9 mouse cellular contexts compared by ENCODE assay signal in the genomic region with DNA sequence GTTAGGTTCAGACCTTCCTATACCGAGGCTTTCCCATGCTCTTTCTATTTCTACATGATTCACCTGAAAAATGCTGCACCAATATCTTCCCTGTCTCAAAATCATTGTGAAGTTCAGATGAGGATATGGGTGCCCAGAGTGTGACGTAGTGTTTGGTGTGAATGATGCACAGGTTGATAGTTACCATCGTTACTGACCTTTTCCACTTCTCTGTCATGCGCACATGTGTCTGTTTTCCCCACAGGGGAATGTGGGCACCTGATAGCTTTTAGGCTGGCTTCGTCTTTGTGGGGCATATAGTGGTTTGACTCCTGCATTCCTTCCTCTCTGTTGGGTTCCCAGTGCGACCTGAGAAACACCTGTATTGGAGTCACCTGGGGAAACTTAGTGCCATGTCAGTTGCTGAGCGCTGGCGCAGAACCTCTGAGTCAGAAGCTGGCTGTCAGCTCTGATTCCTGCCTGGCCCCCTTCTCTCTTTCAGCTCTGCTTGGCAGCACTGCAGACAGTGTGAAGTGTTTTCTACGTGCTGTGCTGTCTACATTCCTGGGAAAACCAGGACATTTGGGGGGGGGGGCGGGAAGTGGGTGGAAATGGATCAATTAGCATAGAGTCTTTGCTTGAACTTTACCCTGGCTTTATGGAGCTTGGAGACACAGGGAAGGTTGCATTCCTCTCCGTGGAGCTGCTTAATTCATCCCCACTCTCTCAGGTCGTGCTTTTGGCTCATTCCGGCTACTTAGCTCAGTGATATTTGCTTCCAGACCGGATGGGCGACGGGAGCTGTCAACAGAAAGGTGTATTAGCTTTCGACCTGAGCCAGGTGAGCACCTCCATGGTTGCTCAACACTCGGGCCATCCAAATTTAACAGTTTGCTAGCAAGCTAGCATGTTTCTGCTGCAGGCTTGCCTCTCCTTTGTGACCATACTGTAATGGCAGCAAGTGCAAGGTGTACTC.
DNase-seq lines count a peak whose midpoint lies in the region; ATAC-seq and TF ChIP-seq lines count a peak whose summit lies in the region.
"Had no signal": no experiment of that assay in that cellular context is flagged by ENCODE, and none has a peak within 500 bp of the region (broad histone marks: within the 10 kb centered on the region; RNA-seq: fewer than 3 reads in every experiment).

No protein-coding gene starts in this region.

- H3K9ac ChIP-seq in lung, embryonic 14.5 days, result no peak overlapping the region
- H3K9ac ChIP-seq in heart, adult 2 months (ENCODE audit: low read depth, low read length), result no peak overlapping the region
- H3K9ac ChIP-seq: heart, embryonic 12.5 days had no signal

- peak; percentile 45 for DNase-seq in lung, embryonic 14.5 days
- no peak for DNase-seq in lung, postnatal 14 days
- peak; percentile 63 for DNase-seq in kidney, adult 11 months
- DNase-seq in kidney, postnatal 36 days, result peak; percentile 42 to 53
- DNase-seq in yolk sac, embryonic 10.5 days (ENCODE audit: low spot score), result peak; percentile 21
- no peak for DNase-seq in left cerebral cortex, postnatal 25 days (ENCODE audit: low spot score in 2 of 2)
- DNase-seq in heart, adult 2 months, result no peak
- DNase-seq: left cerebral cortex, postnatal 4 days had no signal

- H3K36me3 ChIP-seq in lung, embryonic 14.5 days (ENCODE audit: insufficient read depth), result no peaks in the 10 kb centered on the region
- H3K36me3 ChIP-seq in heart, adult 2 months (ENCODE audit: control insufficient read depth, insufficient read depth, low read length), result no peaks in the 10 kb centered on the region
- H3K36me3 ChIP-seq: heart, embryonic 12.5 days had no signal

- no peak for TF ChIP-seq EP300 in heart, adult 2 months (IDR thresholded peaks at IDR 0.05; ENCODE audit: insufficient read depth, low read depth, low read length)

- no peaks in the 10 kb centered on the region for H3K9me3 ChIP-seq in lung, embryonic 14.5 days (ENCODE audit: low read depth, low read length)

- TF ChIP-seq POLR2A in heart, adult 2 months (IDR thresholded peaks at IDR 0.05; ENCODE audit: insufficient read depth, low read depth, low read length), result no peak

- H3K27ac ChIP-seq in lung, embryonic 14.5 days (ENCODE audit: low read depth), result peak overlapping the region; percentile 46; the same call in 1 of the 2 replicates
- no peak overlapping the region for H3K27ac ChIP-seq in heart, adult 2 months

- H3K4me3 ChIP-seq in lung, embryonic 14.5 days (ENCODE audit: low read depth, low read length), result no peak overlapping the region
- no peak overlapping the region for H3K4me3 ChIP-seq in heart, adult 2 months
- H3K4me3 ChIP-seq: heart, embryonic 12.5 days had no signal

- 53% methylated on average over 18 of the region's 18 CpGs for WGBS in lung, embryonic 14.5 days
- 73% methylated on average over 18 of the region's 18 CpGs for WGBS in heart, adult 2 months

- H3K4me1 ChIP-seq in lung, embryonic 14.5 days (ENCODE audit: insufficient read depth), result no peaks in the 10 kb centered on the region
- peaks cover 3% of the 10 kb centered on the region for H3K4me1 ChIP-seq in heart, adult 2 months (ENCODE audit: control insufficient read depth, insufficient read depth, low read length)

- intact Hi-C loops in left cerebral cortex, postnatal 25 days (cut with DNase I), result no loop called here
- intact Hi-C loops in heart, adult 2 months (cut with DNase I), result no loop called here

- peak; percentile 76; the same call in 1 of the 2 replicates for ATAC-seq in lung, embryonic 14.5 days (ENCODE audit: insufficient read depth)

- TF ChIP-seq CTCF in lung, embryonic 14.5 days (IDR thresholded peaks at IDR 0.05; ENCODE audit: low read depth), result no peak
- TF ChIP-seq CTCF in heart, adult 2 months (IDR thresholded peaks at IDR 0.05), result no peak

- H3K4me2 ChIP-seq in lung, embryonic 14.5 days, result no peak overlapping the region
- H3K4me2 ChIP-seq: heart, embryonic 12.5 days had no signal

- H3K27me3 ChIP-seq in lung, embryonic 14.5 days (ENCODE audit: insufficient read depth, low read length), result no peaks in the 10 kb centered on the region
- no peaks in the 10 kb centered on the region for H3K27me3 ChIP-seq in heart, adult 2 months (ENCODE audit: control insufficient read depth, insufficient read depth, low read length)
- H3K27me3 ChIP-seq: heart, embryonic 12.5 days had no signal

- no peaks in the 10 kb centered on the region for H3K79me2 ChIP-seq in heart, adult 2 months (replicated peaks; ENCODE audit: control insufficient read depth, insufficient read depth, low read length)

Comparison
In these comparisons a context has a peak if more than half of its experiments do, and no peak if none do; other contexts are left out.
1. DNase-seq: peak in lung, embryonic 14.5 days (single experiment), kidney, adult 11 months (single experiment), kidney, postnatal 36 days (2 of 2) and yolk sac, embryonic 10.5 days (single experiment); none in lung, postnatal 14 days (single experiment), left cerebral cortex, postnatal 25 days (0 of 2) and heart, adult 2 months (0 of 2).